Mouse (Mus musculus): ENCODE data around the gene Pms2.

GRCm38 (mm10) chr5:143933875-143934274 is 24.1 kb downstream of the Pms2 start:
- TF ChIP-seq GATA1 (IDR thresholded peaks at IDR 0.05; ENCODE audit: borderline replicate concordance, low read length) (no peak), FLI1 (IDR thresholded peaks at IDR 0.05; ENCODE audit: low read length) (no peak)

Measured in megakaryocyte, embryonic 14.5 days (primary cell).